Mouse (Mus musculus): Measurements from ENCODE around the gene Ypel2.
A peak's percentile ranks its signal among the peaks of the same experiment; 100 is the strongest.

Gene Ypel2

GRCm38 (mm10) chr11:86932201-86932600, 61.3 kb downstream of the Ypel2 start:
- no peak for DNase-seq (ENCODE audit: low spot score in 2 of 2)

DNA sequence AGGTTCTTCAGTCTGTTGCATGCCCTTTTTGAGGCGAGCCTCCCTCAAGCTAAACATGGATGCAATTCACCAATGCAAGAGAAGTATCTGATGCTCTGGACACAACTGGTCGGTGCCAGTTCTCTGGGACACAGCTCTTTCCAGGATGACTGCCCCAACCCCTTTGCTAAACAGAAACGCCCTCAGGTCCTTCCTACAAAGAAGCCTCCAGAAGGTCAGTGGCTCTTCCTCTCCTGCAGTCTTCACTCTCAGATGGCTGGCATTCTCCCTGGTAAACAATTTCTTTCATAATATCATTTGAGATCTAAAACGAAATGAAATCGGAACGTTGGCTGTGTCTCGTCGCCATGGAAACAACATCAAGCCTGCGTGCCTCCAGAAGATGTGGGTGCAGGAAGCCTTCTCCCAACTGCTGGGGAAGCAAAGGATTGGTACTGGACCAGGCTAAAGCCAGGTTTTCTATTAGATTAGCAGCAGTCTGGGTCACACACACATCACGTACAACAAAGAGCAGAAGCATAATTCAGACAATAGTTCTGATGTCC, 62.8 kb downstream of the Ypel2 start:
- no peak for DNase-seq (ENCODE audit: low spot score in 2 of 2)

DNA sequence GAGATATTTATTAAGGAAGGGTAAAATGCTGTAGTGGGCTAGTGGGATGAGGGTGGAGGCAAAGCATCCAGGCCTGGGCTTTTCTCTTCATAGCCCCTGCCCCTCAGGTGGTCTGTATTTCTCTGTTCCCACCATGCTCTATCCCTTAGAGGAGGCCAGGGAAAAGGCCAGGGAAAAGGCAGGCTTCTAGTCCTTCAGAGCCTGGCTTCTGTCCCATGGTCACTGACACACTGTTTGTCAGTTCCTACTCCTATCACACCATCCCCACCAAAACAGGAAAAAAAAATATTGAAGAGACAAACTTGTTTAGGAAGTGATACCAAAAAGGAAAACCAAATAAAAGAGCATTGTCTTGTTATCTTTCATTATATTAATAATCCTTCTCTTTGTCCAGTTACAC, 63.5 kb downstream of the Ypel2 start:
- no peak for DNase-seq (ENCODE audit: low spot score in 2 of 2)

GRCm38 (mm10) chr11:86929531-86929930, 64.0 kb downstream of the Ypel2 start:
- DNase-seq (ENCODE audit: low spot score in 2 of 2) = no peak

GRCm38 (mm10) chr11:86925085-86925638, 68.3 kb downstream of the Ypel2 start:
- peak in 1 of 2 experiments; percentile 27 for DNase-seq (ENCODE audit: low spot score in 2 of 2)

GRCm38 (mm10) chr11:86924629-86925028, 68.9 kb downstream of the Ypel2 start:
- DNase-seq (ENCODE audit: low spot score in 2 of 2) = no peak

GRCm38 (mm10) chr11:86923654-86924053, 69.9 kb downstream of the Ypel2 start:
- no peak for DNase-seq (ENCODE audit: low spot score in 2 of 2)

DNA sequence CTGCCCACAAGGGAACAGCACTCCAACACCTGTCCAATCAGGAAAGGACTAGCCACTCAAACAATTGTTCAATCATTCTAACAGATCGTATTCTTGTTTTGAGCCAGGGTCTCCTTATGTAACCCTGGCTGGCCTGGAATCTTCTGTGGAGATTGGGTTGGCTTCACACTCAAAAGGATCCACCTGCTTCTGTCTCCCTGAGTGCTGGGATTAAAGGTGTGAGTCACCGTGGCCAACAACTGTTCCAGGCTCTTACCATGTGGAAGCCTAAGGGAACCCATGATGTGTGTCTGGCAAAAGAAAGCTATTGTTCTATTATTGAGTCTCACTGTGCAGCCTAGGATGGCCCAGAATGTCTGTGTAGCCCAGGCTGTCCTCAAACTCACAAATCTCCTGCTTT, 71.5 kb downstream of the Ypel2 start:
- DNase-seq (ENCODE audit: low spot score in 2 of 2) = no peak

DNA sequence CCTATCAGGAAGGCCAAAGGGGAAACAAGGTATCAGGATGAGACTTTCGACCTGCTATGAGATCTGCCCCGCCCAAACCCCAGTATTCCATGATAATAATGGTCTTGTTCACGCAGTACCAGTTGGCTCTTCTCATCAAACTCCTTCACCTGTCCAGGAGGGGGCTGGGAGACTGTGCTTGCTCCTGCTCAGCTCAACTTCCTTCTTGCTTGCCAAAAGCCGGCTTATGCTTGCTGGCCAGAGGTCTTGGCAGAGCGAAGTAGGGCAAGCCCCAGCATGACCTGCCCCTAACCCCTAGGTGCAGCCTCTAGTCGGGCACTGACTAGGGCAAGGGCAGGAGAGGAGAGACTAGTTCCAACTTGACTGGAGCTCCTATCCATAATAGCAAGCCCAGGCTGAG, 72.2 kb downstream of the Ypel2 start:
- no peak for DNase-seq (ENCODE audit: low spot score in 2 of 2)

DNA sequence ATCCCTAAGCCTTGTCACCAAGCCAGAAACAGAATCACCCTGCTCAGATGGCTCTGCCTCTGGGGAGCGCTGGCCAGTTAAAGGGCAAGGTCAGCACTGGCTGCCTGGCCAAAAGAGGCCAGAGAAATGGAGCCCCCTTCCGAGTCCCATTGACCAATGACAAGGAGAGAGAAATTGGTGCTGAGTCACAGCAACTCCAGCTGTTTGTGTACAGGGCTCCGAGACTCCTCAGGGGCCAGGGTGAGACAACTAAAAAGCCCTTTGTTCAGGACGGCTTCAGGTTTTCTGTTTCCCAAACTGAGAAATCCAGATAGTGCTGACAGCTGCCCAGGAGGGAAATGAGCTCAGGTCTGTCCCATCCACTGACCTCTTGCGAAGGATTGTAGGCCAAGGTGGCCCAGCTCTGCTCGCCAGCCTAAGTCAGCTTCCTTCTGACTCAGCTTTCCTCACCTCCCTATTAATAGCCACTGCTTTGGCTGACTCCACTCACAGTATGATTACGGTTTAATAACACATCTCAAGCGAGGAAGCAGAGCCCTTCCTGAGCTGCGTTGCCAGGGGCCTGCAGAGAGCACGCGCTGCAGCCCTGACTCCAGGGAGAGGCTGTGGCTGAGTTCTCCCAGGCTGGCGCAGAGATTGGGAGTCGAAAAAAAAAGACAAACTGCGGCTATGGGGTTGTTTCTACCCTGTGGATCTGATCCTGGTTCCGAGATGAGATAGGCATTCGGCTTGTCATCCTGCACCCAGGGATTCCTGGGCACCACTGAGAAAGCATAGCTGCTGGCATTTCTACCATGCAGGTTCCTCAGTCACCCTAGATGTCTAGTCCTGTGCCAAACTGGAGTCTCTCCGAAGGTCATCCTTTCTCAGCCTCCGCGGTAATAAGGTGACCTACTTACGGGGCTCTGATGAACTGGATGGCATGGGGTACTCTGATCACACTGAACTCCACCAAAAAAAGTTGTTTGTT, 73.1 kb downstream of the Ypel2 start:
- no peak for DNase-seq (ENCODE audit: low spot score in 2 of 2)

DNA sequence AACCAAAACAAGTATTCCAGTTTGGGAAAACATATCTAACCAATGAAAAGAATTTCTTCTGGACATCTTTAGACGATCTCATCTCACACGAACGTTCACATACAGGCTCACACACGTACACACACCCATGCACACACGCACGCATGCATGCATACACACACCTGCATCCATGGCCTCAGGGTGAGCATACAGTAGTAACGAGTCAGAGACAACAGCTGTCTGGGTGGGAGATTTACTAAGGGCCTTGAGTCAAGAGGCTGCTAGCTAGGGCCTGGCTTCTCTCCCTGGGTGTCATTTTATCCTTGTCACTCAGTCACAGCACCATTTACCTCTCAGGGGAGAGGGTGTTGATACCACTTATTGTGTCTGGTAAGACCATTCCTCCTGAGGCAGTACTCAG, 74.0 kb downstream of the Ypel2 start:
- no peak for DNase-seq (ENCODE audit: low spot score in 2 of 2)

GRCm38 (mm10) chr11:86917536-86917935, 76.0 kb downstream of the Ypel2 start:
- no peak for DNase-seq (ENCODE audit: low spot score in 2 of 2)

DNA sequence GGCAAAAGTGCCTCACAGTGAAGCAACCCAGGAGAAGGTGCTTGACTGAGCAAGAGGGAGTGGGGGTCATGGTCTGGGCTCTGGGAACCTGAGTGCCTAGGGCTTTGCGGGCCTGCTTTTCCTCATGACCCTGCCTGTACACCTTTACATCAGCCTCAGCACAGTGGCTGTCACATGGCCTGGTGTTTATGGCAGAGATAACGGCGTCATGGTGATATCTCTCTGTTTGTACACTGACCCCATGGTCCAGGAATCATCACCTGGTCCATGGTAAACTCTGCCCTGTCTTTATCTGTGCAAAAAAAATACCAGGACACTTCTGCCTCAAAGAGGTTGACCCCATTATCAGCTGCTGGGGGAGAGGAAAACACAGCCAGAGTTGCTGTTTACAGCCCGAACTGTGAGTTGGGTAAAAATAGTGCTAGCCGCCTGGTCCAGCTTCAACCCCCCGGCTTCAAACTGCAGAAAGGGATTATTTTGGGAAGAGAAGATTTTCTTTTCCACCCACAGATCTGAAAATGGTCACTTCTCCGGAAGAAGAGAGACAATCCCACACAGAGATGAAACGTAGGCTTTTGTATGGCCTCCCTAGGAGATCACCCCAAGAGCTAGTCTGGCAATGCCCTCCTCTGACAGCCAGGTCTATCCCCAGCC, 76.8 kb downstream of the Ypel2 start:
- DNase-seq (ENCODE audit: low spot score in 2 of 2) = no peak

DNA sequence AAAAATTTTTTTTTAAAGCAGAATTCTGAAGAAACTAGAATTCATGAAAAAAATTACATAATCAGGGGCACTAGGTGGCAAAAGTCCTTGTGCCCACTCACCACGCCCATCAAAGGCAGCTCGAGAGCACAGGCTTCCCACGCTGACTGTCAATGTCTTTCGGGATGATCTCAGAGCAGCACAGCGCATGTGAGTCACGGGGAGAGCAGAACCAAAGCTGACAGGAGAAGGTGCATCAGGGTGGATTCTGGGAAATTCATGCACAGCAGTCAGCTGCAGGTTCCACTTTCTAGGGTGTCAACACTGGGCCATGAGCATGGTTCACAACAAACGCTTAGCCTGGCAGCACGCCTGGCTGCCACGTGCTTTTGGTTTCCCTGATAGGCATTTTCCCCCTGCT, 79.2 kb downstream of the Ypel2 start:
- no peak for DNase-seq (ENCODE audit: low spot score in 2 of 2)

GRCm38 (mm10) chr11:86910244-86910643, 83.3 kb downstream of the Ypel2 start:
- no peak for DNase-seq (ENCODE audit: low spot score in 2 of 2)

DNA sequence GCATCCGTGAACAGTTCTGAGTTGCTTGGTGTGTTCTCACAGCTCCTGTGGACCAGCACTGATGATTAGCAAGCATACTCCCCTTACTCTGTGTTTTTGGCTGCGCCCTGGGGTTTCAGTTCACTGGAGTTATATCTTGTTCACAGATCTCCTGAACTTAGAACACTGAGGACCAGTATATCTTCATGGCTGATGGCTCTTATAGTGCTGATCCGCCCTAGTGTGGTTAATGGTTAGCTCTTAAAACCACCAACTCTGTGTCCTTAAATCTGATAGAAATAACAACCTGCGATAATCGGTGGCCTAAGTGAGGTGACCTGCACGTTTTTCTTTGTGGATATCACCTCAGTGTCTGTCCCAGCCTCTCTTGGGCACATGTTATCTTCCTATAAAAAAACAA, 84.5 kb downstream of the Ypel2 start:
- no peak for DNase-seq (ENCODE audit: low spot score in 2 of 2)

- DNase-seq (ENCODE audit: low spot score in 2 of 2) = no peak
These were observed 85.5 kb downstream of the Ypel2 start for GRCm38 (mm10) chr11:86907889-86908590.

DNA sequence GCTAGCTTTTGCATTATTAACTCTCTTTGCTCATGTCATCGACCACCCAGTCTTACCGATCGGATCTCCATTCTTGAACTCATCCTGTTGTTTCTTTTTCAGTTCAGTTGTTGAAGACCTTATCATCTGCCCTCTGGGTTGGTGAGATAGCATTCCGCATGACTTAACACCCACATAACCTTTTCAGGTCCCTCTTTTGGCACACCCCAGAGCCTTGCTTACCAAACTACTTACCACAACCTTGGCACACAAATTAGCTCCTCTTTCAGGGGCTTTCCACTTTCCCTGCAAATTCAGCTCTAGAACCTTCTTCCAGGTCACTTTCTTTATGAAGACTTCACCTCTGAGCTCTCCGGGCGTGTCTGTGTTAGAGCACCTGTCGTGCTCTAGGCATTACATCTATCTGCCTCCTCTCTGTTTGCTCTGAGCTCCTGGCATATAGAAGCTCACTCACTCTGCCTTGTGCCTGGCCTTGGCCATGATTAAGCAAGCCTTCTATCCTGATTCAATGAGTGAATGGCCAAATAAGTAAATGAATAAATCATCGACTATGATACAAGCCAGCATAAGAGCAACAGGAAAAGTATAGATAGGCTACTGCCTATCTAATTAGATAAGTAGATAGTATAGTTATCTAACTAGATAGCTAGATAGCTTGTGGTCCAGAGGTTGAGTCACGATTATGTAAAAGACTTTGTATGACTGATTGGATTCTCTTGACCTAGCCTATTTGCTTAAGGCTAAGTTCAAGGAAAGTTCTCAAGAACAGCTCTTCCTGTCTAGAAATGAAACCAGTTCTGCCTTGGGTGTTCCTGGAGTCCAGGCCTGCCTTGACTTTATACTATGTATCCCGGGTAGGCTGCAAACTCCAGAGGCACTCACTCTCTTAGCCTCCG, 86.5 kb downstream of the Ypel2 start:
- no peak for DNase-seq (ENCODE audit: low spot score in 2 of 2)

- no peak for DNase-seq (ENCODE audit: low spot score in 2 of 2)
These were observed 87.2 kb downstream of the Ypel2 start for GRCm38 (mm10) chr11:86906257-86906656.

DNA sequence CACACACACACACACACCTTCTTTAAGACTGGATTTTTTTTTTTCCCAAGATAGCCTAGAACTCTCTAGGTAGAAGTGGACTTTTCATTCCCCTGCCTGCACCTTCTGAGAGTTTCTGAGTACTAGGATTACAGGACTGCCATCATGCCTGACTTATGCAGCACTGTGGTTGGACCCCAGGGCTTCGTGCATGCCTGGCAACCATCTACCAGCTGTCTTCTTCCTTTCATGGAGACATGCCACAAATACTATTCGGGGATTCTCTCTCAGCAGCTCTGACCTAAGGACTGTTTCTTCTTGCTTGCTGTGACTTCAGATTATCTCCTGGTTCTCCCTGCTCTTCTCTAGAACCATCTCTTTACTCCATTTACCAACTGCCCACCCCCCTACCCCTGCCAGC, 88.2 kb downstream of the Ypel2 start:
- DNase-seq (ENCODE audit: low spot score in 2 of 2) = no peak

DNA sequence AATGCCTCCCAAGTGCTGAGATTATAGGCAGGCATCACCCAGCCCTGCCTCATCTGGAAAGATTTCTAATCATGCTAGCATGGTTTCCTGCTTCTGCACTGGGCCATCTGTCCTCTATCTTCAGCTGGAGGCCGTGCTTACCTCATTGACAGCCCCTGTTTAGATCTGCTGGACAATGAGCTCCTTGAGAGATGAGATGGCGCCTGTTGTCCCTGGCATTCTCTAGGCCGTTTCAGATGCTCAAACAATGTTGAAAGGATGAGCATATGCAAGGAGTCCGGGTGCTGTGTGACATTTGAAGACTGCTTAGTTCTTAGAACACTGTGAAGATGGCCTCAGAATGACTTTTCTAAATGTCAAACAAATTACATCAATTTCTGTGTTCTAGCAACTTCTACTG, 88.8 kb downstream of the Ypel2 start:
- no peak for DNase-seq (ENCODE audit: low spot score in 2 of 2)
